Mouse (Mus musculus) erythroblast, embryonic 14.5 days (primary cell): ENCODE measurements around the gene Cabp2.

Experiments
- GATA1 ChIP-seq: IDR thresholded peaks from 2 replicates; pipeline ENCODE4 v1.6.1; 2012; ENCODE audit warnings: low read length, inconsistent platforms, mixed read lengths
- TAL1 ChIP-seq: IDR thresholded peaks from 3 replicates; pipeline ENCODE4 v1.6.1; 2012; ENCODE audit warnings: low read length, inconsistent platforms, mixed read lengths

- TF ChIP-seq TAL1 (no peak), GATA1 (no peak)
Observed at GRCm38 (mm10) chr19:4084984-4085383, 3.6 kb downstream of the Cabp2 start.
